Mouse (Mus musculus): ENCODE measurements around the gene Olfr1394.
A peak's percentile ranks its signal among the peaks of the same experiment; 100 is the strongest.
"Not testable (repeated sequence)": the region's sequence is repeated elsewhere in the genome, so short reads cannot be mapped to it uniquely, and the experiment has no call there.

Gene Olfr1394

GRCm38 (mm10) chr11:49154077-49154476 is at the start of gene Olfr1394:
TSS of gene Olfr1394 (plus strand) at chr11:49154377.
- no peak for DNase-seq (ENCODE audit: low spot score)

- no peak for DNase-seq (ENCODE audit: low spot score)
These were observed 48.4 kb upstream of the Olfr1394 start for GRCm38 (mm10) chr11:49105752-49106151.

- DNase-seq (ENCODE audit: low spot score): no peak
These were observed 46.3 kb upstream of the Olfr1394 start for GRCm38 (mm10) chr11:49107650-49108537.

GRCm38 (mm10) chr11:49108833-49109232 is 45.3 kb upstream of the Olfr1394 start:
- peak; percentile 36 for DNase-seq (ENCODE audit: low spot score)

GRCm38 (mm10) chr11:49111000-49111399 is 43.2 kb upstream of the Olfr1394 start:
- DNase-seq (ENCODE audit: low spot score): no peak

- peak; percentile 39 for DNase-seq (ENCODE audit: low spot score)
These were observed 41.5 kb upstream of the Olfr1394 start for GRCm38 (mm10) chr11:49112624-49113219.

- DNase-seq (ENCODE audit: low spot score): no peak
These were observed 40.0 kb upstream of the Olfr1394 start for GRCm38 (mm10) chr11:49114158-49114557.

- DNase-seq (ENCODE audit: low spot score): no peak
These were observed 39.4 kb upstream of the Olfr1394 start, which contains the start of gene Olfr1396 for GRCm38 (mm10) chr11:49114774-49115173. TSS of gene Olfr1396 (minus strand) at chr11:49114874.

GRCm38 (mm10) chr11:49119635-49120034 is 34.5 kb upstream of the Olfr1394 start:
- DNase-seq (ENCODE audit: low spot score): no peak

GRCm38 (mm10) chr11:49124169-49124568 is 30.0 kb upstream of the Olfr1394 start:
- no peak for DNase-seq (ENCODE audit: low spot score)

- DNase-seq (ENCODE audit: low spot score): no peak
These were observed 12.2 kb upstream of the Olfr1394 start, which contains the start of gene Olfr1395 for GRCm38 (mm10) chr11:49141974-49142373. TSS of gene Olfr1395 (plus strand) at chr11:49142274.

- DNase-seq (ENCODE audit: low spot score): no peak
These were observed 2.9 kb downstream of the Olfr1394 start for GRCm38 (mm10) chr11:49156821-49157814.

- DNase-seq (ENCODE audit: low spot score): no peak
These were observed 14.8 kb downstream of the Olfr1394 start for GRCm38 (mm10) chr11:49168839-49169611.

GRCm38 (mm10) chr11:49170576-49170975 is 16.4 kb downstream of the Olfr1394 start:
- DNase-seq (ENCODE audit: low spot score): no peak

- DNase-seq (ENCODE audit: low spot score): no peak
These were observed 21.2 kb downstream of the Olfr1394 start for GRCm38 (mm10) chr11:49175345-49175744.

GRCm38 (mm10) chr11:49176047-49176779 is 22.0 kb downstream of the Olfr1394 start:
- DNase-seq (ENCODE audit: low spot score): not testable (repeated sequence)

GRCm38 (mm10) chr11:49183172-49183571 is 29.0 kb downstream of the Olfr1394 start:
- no peak for DNase-seq (ENCODE audit: low spot score)

GRCm38 (mm10) chr11:49186452-49186851 is 32.3 kb downstream of the Olfr1394 start:
- DNase-seq (ENCODE audit: low spot score): no peak

GRCm38 (mm10) chr11:49186955-49187488 is 32.8 kb downstream of the Olfr1394 start, which contains the start of gene Btnl9:
TSS of gene Btnl9 (minus strand) at chr11:49187159.
- DNase-seq (ENCODE audit: low spot score): no peak

GRCm38 (mm10) chr11:49187701-49188100 is 33.5 kb downstream of the Olfr1394 start:
- DNase-seq (ENCODE audit: low spot score): no peak
